Mouse (Mus musculus): ENCODE measurements at regions not wholly inside any gene's neighbourhood (a gene's known extent, or its start where the extent isn't known, plus 50 kb on each side); places are given as distances from the start of the nearest gene placed in this dataset.
"Not testable (repeated sequence)": the region's sequence is repeated elsewhere in the genome, so short reads cannot be mapped to it uniquely, and the experiment has no call there.

GRCm38 (mm10) chr17:69563165-69563564 lies 124.0 kb downstream of the Akain1 start:
- Histone ChIP-seq H3K9me3 (ENCODE audit: control insufficient read depth, low read length) (no peaks in the 10 kb centered on the region), H3K9ac (ENCODE audit: low read depth, low read length) (no peak overlapping the region), H3K4me2 (ENCODE audit: low read depth, low read length) (no peak overlapping the region), H3K4me3 (ENCODE audit: low read depth, low read length) (no peak overlapping the region), H3K27me3 (replicated peaks; ENCODE audit: control insufficient read depth, insufficient read depth, low read length) (no peaks in the 10 kb centered on the region), H3K27ac (replicated peaks; ENCODE audit: low read depth, low read length) (no peak overlapping the region), H3K4me1 (ENCODE audit: control insufficient read depth, insufficient read depth, low read length) (no peaks in the 10 kb centered on the region), H3K36me3 (ENCODE audit: control insufficient read depth, insufficient read depth, low read length) (no peaks in the 10 kb centered on the region)
- 15% methylated on average over 4 of the region's 4 CpGs for WGBS
- peak; percentile 72; the same call in 1 of the 2 replicates for ATAC-seq (ENCODE audit: low read depth)
- DNase-seq (ENCODE audit: low spot score): peak; percentile 82

- not testable (repeated sequence) for H3K27me3 ChIP-seq (replicated peaks; ENCODE audit: control insufficient read depth, insufficient read depth, low read length); H3K9ac ChIP-seq (ENCODE audit: low read depth, low read length); ATAC-seq (ENCODE audit: low read depth); H3K27ac ChIP-seq (replicated peaks; ENCODE audit: low read depth, low read length); H3K9me3 ChIP-seq (ENCODE audit: control insufficient read depth, low read length); H3K4me3 ChIP-seq (ENCODE audit: low read depth, low read length); H3K4me1 ChIP-seq (ENCODE audit: control insufficient read depth, insufficient read depth, low read length); DNase-seq (ENCODE audit: low spot score); H3K36me3 ChIP-seq (ENCODE audit: control insufficient read depth, insufficient read depth, low read length); H3K4me2 ChIP-seq (ENCODE audit: low read depth, low read length)
- WGBS: 58% methylated on average over 8 of the region's 8 CpGs
Measured at GRCm38 (mm10) chr17:69571070-69571669, 132.0 kb downstream of the Akain1 start.

GRCm38 (mm10) chr17:69590553-69590952 lies 151.4 kb downstream of the Akain1 start:
- H3K4me3 ChIP-seq (ENCODE audit: low read depth, low read length): no peak overlapping the region
- no peaks in the 10 kb centered on the region for H3K36me3 ChIP-seq (ENCODE audit: control insufficient read depth, insufficient read depth, low read length)
- H3K27ac ChIP-seq (replicated peaks; ENCODE audit: low read depth, low read length): no peak overlapping the region
- H3K4me2 ChIP-seq (ENCODE audit: low read depth, low read length): no peak overlapping the region
- DNase-seq (ENCODE audit: low spot score) (no peak), ATAC-seq (ENCODE audit: low read depth) (no peak)
- H3K27me3 ChIP-seq (replicated peaks; ENCODE audit: control insufficient read depth, insufficient read depth, low read length): no peaks in the 10 kb centered on the region
- WGBS: 63% methylated on average over 4 of the region's 4 CpGs
- H3K9me3 ChIP-seq (ENCODE audit: control insufficient read depth, low read length): no peaks in the 10 kb centered on the region
- H3K4me1 ChIP-seq (ENCODE audit: control insufficient read depth, insufficient read depth, low read length): no peaks in the 10 kb centered on the region
- no peak overlapping the region for H3K9ac ChIP-seq (ENCODE audit: low read depth, low read length)

GRCm38 (mm10) chr17:69597773-69598295 lies 158.7 kb downstream of the Akain1 start:
- Histone ChIP-seq H3K9ac (ENCODE audit: low read depth, low read length) (no peak overlapping the region), H3K4me3 (ENCODE audit: low read depth, low read length) (no peak overlapping the region), H3K4me2 (ENCODE audit: low read depth, low read length) (no peak overlapping the region), H3K36me3 (ENCODE audit: control insufficient read depth, insufficient read depth, low read length) (no peaks in the 10 kb centered on the region), H3K27me3 (replicated peaks; ENCODE audit: control insufficient read depth, insufficient read depth, low read length) (no peaks in the 10 kb centered on the region), H3K9me3 (ENCODE audit: control insufficient read depth, low read length) (no peaks in the 10 kb centered on the region), H3K4me1 (ENCODE audit: control insufficient read depth, insufficient read depth, low read length) (no peaks in the 10 kb centered on the region), H3K27ac (replicated peaks; ENCODE audit: low read depth, low read length) (no peak overlapping the region)
- ATAC-seq (ENCODE audit: low read depth) (no peak), DNase-seq (ENCODE audit: low spot score) (no peak)
- WGBS: 81% methylated on average over 3 of the region's 3 CpGs

- Histone ChIP-seq H3K4me1 (ENCODE audit: control insufficient read depth, insufficient read depth, low read length) (no peaks in the 10 kb centered on the region), H3K27me3 (replicated peaks; ENCODE audit: control insufficient read depth, insufficient read depth, low read length) (no peaks in the 10 kb centered on the region), H3K27ac (replicated peaks; ENCODE audit: low read depth, low read length) (no peak overlapping the region), H3K9me3 (ENCODE audit: control insufficient read depth, low read length) (no peaks in the 10 kb centered on the region), H3K36me3 (ENCODE audit: control insufficient read depth, insufficient read depth, low read length) (no peaks in the 10 kb centered on the region), H3K4me3 (ENCODE audit: low read depth, low read length) (no peak overlapping the region), H3K4me2 (ENCODE audit: low read depth, low read length) (no peak overlapping the region), H3K9ac (ENCODE audit: low read depth, low read length) (no peak overlapping the region)
- no peak for ATAC-seq (ENCODE audit: low read depth)
- no peak for DNase-seq (ENCODE audit: low spot score)
- 89% methylated on average over 5 of the region's 5 CpGs for WGBS
Measured at GRCm38 (mm10) chr17:69598461-69598860, 159.3 kb downstream of the Akain1 start.

- no peak for ATAC-seq (ENCODE audit: low read depth)
- Histone ChIP-seq H3K36me3 (ENCODE audit: control insufficient read depth, insufficient read depth, low read length) (no peaks in the 10 kb centered on the region), H3K27me3 (replicated peaks; ENCODE audit: control insufficient read depth, insufficient read depth, low read length) (no peaks in the 10 kb centered on the region), H3K27ac (replicated peaks; ENCODE audit: low read depth, low read length) (no peak overlapping the region), H3K9ac (ENCODE audit: low read depth, low read length) (no peak overlapping the region), H3K4me1 (ENCODE audit: control insufficient read depth, insufficient read depth, low read length) (no peaks in the 10 kb centered on the region), H3K4me2 (ENCODE audit: low read depth, low read length) (no peak overlapping the region), H3K4me3 (ENCODE audit: low read depth, low read length) (no peak overlapping the region), H3K9me3 (ENCODE audit: control insufficient read depth, low read length) (no peaks in the 10 kb centered on the region)
- no peak for DNase-seq (ENCODE audit: low spot score)
Measured at GRCm38 (mm10) chr17:69603596-69603995, 164.5 kb downstream of the Akain1 start.

GRCm38 (mm10) chr17:69604698-69605097 lies 165.6 kb downstream of the Akain1 start:
- ATAC-seq (ENCODE audit: low read depth) (no peak), DNase-seq (ENCODE audit: low spot score) (no peak)
- H3K9ac ChIP-seq (ENCODE audit: low read depth, low read length): no peak overlapping the region
- H3K4me2 ChIP-seq (ENCODE audit: low read depth, low read length): no peak overlapping the region
- no peak overlapping the region for H3K4me3 ChIP-seq (ENCODE audit: low read depth, low read length)
- no peaks in the 10 kb centered on the region for H3K36me3 ChIP-seq (ENCODE audit: control insufficient read depth, insufficient read depth, low read length)
- 64% methylated on average over 6 of the region's 6 CpGs for WGBS
- no peaks in the 10 kb centered on the region for H3K9me3 ChIP-seq (ENCODE audit: control insufficient read depth, low read length)
- no peak overlapping the region for H3K27ac ChIP-seq (replicated peaks; ENCODE audit: low read depth, low read length)
- no peaks in the 10 kb centered on the region for H3K4me1 ChIP-seq (ENCODE audit: control insufficient read depth, insufficient read depth, low read length)
- no peaks in the 10 kb centered on the region for H3K27me3 ChIP-seq (replicated peaks; ENCODE audit: control insufficient read depth, insufficient read depth, low read length)

GRCm38 (mm10) chr17:69605458-69605857 lies 166.3 kb downstream of the Akain1 start:
- ATAC-seq (ENCODE audit: low read depth) (no peak), DNase-seq (ENCODE audit: low spot score) (no peak)
- H3K27ac ChIP-seq (replicated peaks; ENCODE audit: low read depth, low read length): no peak overlapping the region
- no peak overlapping the region for H3K4me2 ChIP-seq (ENCODE audit: low read depth, low read length)
- no peak overlapping the region for H3K4me3 ChIP-seq (ENCODE audit: low read depth, low read length)
- H3K9ac ChIP-seq (ENCODE audit: low read depth, low read length): no peak overlapping the region
- 81% methylated on average over 9 of the region's 9 CpGs for WGBS
- no peaks in the 10 kb centered on the region for H3K27me3 ChIP-seq (replicated peaks; ENCODE audit: control insufficient read depth, insufficient read depth, low read length)
- no peaks in the 10 kb centered on the region for H3K9me3 ChIP-seq (ENCODE audit: control insufficient read depth, low read length)
- no peaks in the 10 kb centered on the region for H3K4me1 ChIP-seq (ENCODE audit: control insufficient read depth, insufficient read depth, low read length)
- H3K36me3 ChIP-seq (ENCODE audit: control insufficient read depth, insufficient read depth, low read length): no peaks in the 10 kb centered on the region

GRCm38 (mm10) chr17:69631411-69631810 lies 192.3 kb downstream of the Akain1 start:
- no peak for ATAC-seq (ENCODE audit: low read depth)
- H3K27me3 ChIP-seq (replicated peaks; ENCODE audit: control insufficient read depth, insufficient read depth, low read length): no peaks in the 10 kb centered on the region
- no peak overlapping the region for H3K9ac ChIP-seq (ENCODE audit: low read depth, low read length)
- no peaks in the 10 kb centered on the region for H3K36me3 ChIP-seq (ENCODE audit: control insufficient read depth, insufficient read depth, low read length)
- no peak overlapping the region for H3K4me3 ChIP-seq (ENCODE audit: low read depth, low read length)
- DNase-seq (ENCODE audit: low spot score): no peak
- H3K27ac ChIP-seq (replicated peaks; ENCODE audit: low read depth, low read length): no peak overlapping the region
- no peaks in the 10 kb centered on the region for H3K9me3 ChIP-seq (ENCODE audit: control insufficient read depth, low read length)
- H3K4me2 ChIP-seq (ENCODE audit: low read depth, low read length): no peak overlapping the region
- H3K4me1 ChIP-seq (ENCODE audit: control insufficient read depth, insufficient read depth, low read length): no peaks in the 10 kb centered on the region
- WGBS: 79% methylated on average over 3 of the region's 3 CpGs
